Mouse (Mus musculus): ENCODE measurements around the gene Trp53bp1. TPM values are rescaled to one million over a fixed set of nuclear protein-coding genes. Genes with fewer than 3 reads are reported as not detected.

Gene Trp53bp1
- polyA plus RNA-seq, 1 experiment = 13.3 TPM

- Histone ChIP-seq H3K4me3 (ENCODE audit: insufficient read depth, poor library complexity, severe bottlenecking) (no peak overlapping the region), H3K79me3 (ENCODE audit: low read depth) (peaks cover 8% of the 10 kb centered on the region), H3K27me3 (ENCODE audit: control insufficient read depth, insufficient read depth, insufficient read length) (no peaks in the 10 kb centered on the region), H3K79me2 (ENCODE audit: control insufficient read depth, insufficient read depth) (peaks cover 15% of the 10 kb centered on the region), H3K36me3 (ENCODE audit: control insufficient read depth, insufficient read depth) (peaks cover 11% of the 10 kb centered on the region), H3ac (ENCODE audit: control insufficient read depth, insufficient read length, low read depth) (no peak overlapping the region)
- no peak for TF ChIP-seq CEBPB (IDR thresholded peaks at IDR 0.05; ENCODE audit: low read depth)
- TF ChIP-seq USF1 (IDR thresholded peaks at IDR 0.05; ENCODE audit: low read depth) = no peak
- no peak for TF ChIP-seq MYOD1 (IDR thresholded peaks at IDR 0.05; ENCODE audit: control insufficient read depth, insufficient read length, low read depth)
- TF ChIP-seq FOSL1 (IDR thresholded peaks at IDR 0.05; ENCODE audit: insufficient read depth, low read length, poor library complexity, severe bottlenecking) = no peak
- TF ChIP-seq CTCF (IDR thresholded peaks at IDR 0.05; ENCODE audit: control insufficient read depth, insufficient read depth, insufficient read length) = no peak
- TF ChIP-seq MAX (IDR thresholded peaks at IDR 0.05) = no peak
- TF ChIP-seq MYOG (IDR thresholded peaks at IDR 0.05; ENCODE audit: control insufficient read depth, extremely low read depth, insufficient read length) = no peak
Observed at GRCm38 (mm10) chr2:121271928-121272516, 815 bp upstream of the Trp53bp1 start.

GRCm38 (mm10) chr2:121270521-121271235, 529 bp downstream of the Trp53bp1 start:
- no peak for TF ChIP-seq FOSL1 (IDR thresholded peaks at IDR 0.05; ENCODE audit: insufficient read depth, low read length, poor library complexity, severe bottlenecking)
- TF ChIP-seq CTCF (IDR thresholded peaks at IDR 0.05; ENCODE audit: control insufficient read depth, insufficient read depth, insufficient read length) = no peak
- TF ChIP-seq MYOG (IDR thresholded peaks at IDR 0.05; ENCODE audit: control insufficient read depth, extremely low read depth, insufficient read length) = no peak
- TF ChIP-seq MAX (IDR thresholded peaks at IDR 0.05) = no peak
- no peak for TF ChIP-seq MYOD1 (IDR thresholded peaks at IDR 0.05; ENCODE audit: control insufficient read depth, insufficient read length, low read depth)
- TF ChIP-seq CEBPB (IDR thresholded peaks at IDR 0.05; ENCODE audit: low read depth) = no peak
- no peak for TF ChIP-seq USF1 (IDR thresholded peaks at IDR 0.05; ENCODE audit: low read depth)
- Histone ChIP-seq H3K4me3 (ENCODE audit: insufficient read depth, poor library complexity, severe bottlenecking) (peak overlapping the region; percentile 73), H3K79me3 (ENCODE audit: low read depth) (peaks cover 8% of the 10 kb centered on the region), H3K27me3 (ENCODE audit: control insufficient read depth, insufficient read depth, insufficient read length) (no peaks in the 10 kb centered on the region), H3ac (ENCODE audit: control insufficient read depth, insufficient read length, low read depth) (peak overlapping the region; percentile 89), H3K36me3 (ENCODE audit: control insufficient read depth, insufficient read depth) (peaks cover 15% of the 10 kb centered on the region), H3K79me2 (ENCODE audit: control insufficient read depth, insufficient read depth) (peaks cover 21% of the 10 kb centered on the region)

GRCm38 (mm10) chr2:121268446-121268845, 2.8 kb downstream of the Trp53bp1 start:
- Histone ChIP-seq H3K79me2 (ENCODE audit: control insufficient read depth, insufficient read depth) (peaks cover 34% of the 10 kb centered on the region), H3ac (ENCODE audit: control insufficient read depth, insufficient read length, low read depth) (no peak overlapping the region), H3K79me3 (ENCODE audit: low read depth) (peaks cover 11% of the 10 kb centered on the region), H3K27me3 (ENCODE audit: control insufficient read depth, insufficient read depth, insufficient read length) (no peaks in the 10 kb centered on the region), H3K4me3 (ENCODE audit: insufficient read depth, poor library complexity, severe bottlenecking) (no peak overlapping the region), H3K36me3 (ENCODE audit: control insufficient read depth, insufficient read depth) (peaks cover 23% of the 10 kb centered on the region)
- TF ChIP-seq CEBPB (IDR thresholded peaks at IDR 0.05; ENCODE audit: low read depth) (no peak), MYOG (IDR thresholded peaks at IDR 0.05; ENCODE audit: control insufficient read depth, extremely low read depth, insufficient read length) (no peak), MYOD1 (IDR thresholded peaks at IDR 0.05; ENCODE audit: control insufficient read depth, insufficient read length, low read depth) (no peak), USF1 (IDR thresholded peaks at IDR 0.05; ENCODE audit: low read depth) (no peak), FOSL1 (IDR thresholded peaks at IDR 0.05; ENCODE audit: insufficient read depth, low read length, poor library complexity, severe bottlenecking) (no peak), MAX (IDR thresholded peaks at IDR 0.05) (no peak)

GRCm38 (mm10) chr2:121249758-121250157, 21.4 kb downstream of the Trp53bp1 start:
- peaks cover 89% of the 10 kb centered on the region for H3K36me3 ChIP-seq (ENCODE audit: control insufficient read depth, insufficient read depth)
- no peaks in the 10 kb centered on the region for H3K27me3 ChIP-seq (ENCODE audit: control insufficient read depth, insufficient read depth, insufficient read length)
- no peak overlapping the region for H3ac ChIP-seq (ENCODE audit: control insufficient read depth, insufficient read length, low read depth)
- H3K4me3 ChIP-seq (ENCODE audit: insufficient read depth, poor library complexity, severe bottlenecking) = no peak overlapping the region
- no peaks in the 10 kb centered on the region for H3K79me3 ChIP-seq (ENCODE audit: low read depth)
- H3K79me2 ChIP-seq (ENCODE audit: control insufficient read depth, insufficient read depth) = no peaks in the 10 kb centered on the region
- no peak for TF ChIP-seq CTCF (IDR thresholded peaks at IDR 0.05; ENCODE audit: control insufficient read depth, insufficient read depth, insufficient read length)
- no peak for TF ChIP-seq MYOD1 (IDR thresholded peaks at IDR 0.05; ENCODE audit: control insufficient read depth, insufficient read length, low read depth)
- no peak for TF ChIP-seq CEBPB (IDR thresholded peaks at IDR 0.05; ENCODE audit: low read depth)
- no peak for TF ChIP-seq FOSL1 (IDR thresholded peaks at IDR 0.05; ENCODE audit: insufficient read depth, low read length, poor library complexity, severe bottlenecking)
- no peak for TF ChIP-seq MAX (IDR thresholded peaks at IDR 0.05)
- TF ChIP-seq MYOG (IDR thresholded peaks at IDR 0.05; ENCODE audit: control insufficient read depth, extremely low read depth, insufficient read length) = no peak
- TF ChIP-seq USF1 (IDR thresholded peaks at IDR 0.05; ENCODE audit: low read depth) = no peak

- H3K4me3 ChIP-seq (ENCODE audit: insufficient read depth, poor library complexity, severe bottlenecking) = no peak overlapping the region
- H3K27me3 ChIP-seq (ENCODE audit: control insufficient read depth, insufficient read depth, insufficient read length) = no peaks in the 10 kb centered on the region
- no peak for TF ChIP-seq FOSL1 (IDR thresholded peaks at IDR 0.05; ENCODE audit: insufficient read depth, low read length, poor library complexity, severe bottlenecking)
- TF ChIP-seq MYOD1 (IDR thresholded peaks at IDR 0.05; ENCODE audit: control insufficient read depth, insufficient read length, low read depth) = no peak
- no peak for TF ChIP-seq USF1 (IDR thresholded peaks at IDR 0.05; ENCODE audit: low read depth)
- TF ChIP-seq CEBPB (IDR thresholded peaks at IDR 0.05; ENCODE audit: low read depth) = no peak
- TF ChIP-seq MYOG (IDR thresholded peaks at IDR 0.05; ENCODE audit: control insufficient read depth, extremely low read depth, insufficient read length) = no peak
- TF ChIP-seq CTCF (IDR thresholded peaks at IDR 0.05; ENCODE audit: control insufficient read depth, insufficient read depth, insufficient read length) = no peak
- H3K79me3 ChIP-seq (ENCODE audit: low read depth) = no peaks in the 10 kb centered on the region
- H3K36me3 ChIP-seq (ENCODE audit: control insufficient read depth, insufficient read depth) = peaks cover 56% of the 10 kb centered on the region
- H3ac ChIP-seq (ENCODE audit: control insufficient read depth, insufficient read length, low read depth) = no peak overlapping the region
- no peaks in the 10 kb centered on the region for H3K79me2 ChIP-seq (ENCODE audit: control insufficient read depth, insufficient read depth)
Observed at GRCm38 (mm10) chr2:121244099-121244498, 27.1 kb downstream of the Trp53bp1 start.

Data from C2C12 (cell line).